Comparison of ENCODE assay signal across 15 mouse cellular contexts in genomic region chr12:84857706-84858105, GRCm38 (mm10). TPM values are rescaled to one million over a fixed set of nuclear protein-coding genes. Genes with fewer than 3 reads are reported as not detected.
A peak's percentile ranks its signal among the peaks of the same experiment; 100 is the strongest.
DNase-seq lines count a peak whose midpoint lies in the region; ATAC-seq and TF ChIP-seq lines count a peak whose summit lies in the region.
"Had no signal": no experiment of that assay in that cellular context is flagged by ENCODE, and none has a peak within 500 bp of the region (broad histone marks: within the 10 kb centered on the region; RNA-seq: fewer than 3 reads in every experiment).

No protein-coding gene starts in this region.

- H3K9ac ChIP-seq in hindbrain, embryonic 11.5 days (ENCODE audit: low read depth, low read length), result no peak overlapping the region
- H3K9ac ChIP-seq in hindbrain, embryonic 12.5 days, result no peak overlapping the region
- no peak overlapping the region for H3K9ac ChIP-seq in liver, postnatal 0 days (replicated peaks)
- H3K9ac ChIP-seq: heart, embryonic 15.5 days; hindbrain, embryonic 13.5 days; lung, embryonic 15.5 days; midbrain, embryonic 13.5 days; stomach, embryonic 15.5 days had no signal

- no peak overlapping the region for H3K4me3 ChIP-seq in hindbrain, embryonic 11.5 days (ENCODE audit: low read depth, low read length)
- no peak overlapping the region for H3K4me3 ChIP-seq in hindbrain, embryonic 12.5 days
- no peak overlapping the region for H3K4me3 ChIP-seq in liver, postnatal 0 days (ENCODE audit: low read depth, low read length)
- H3K4me3 ChIP-seq: heart, embryonic 15.5 days; hindbrain, embryonic 13.5 days; limb, embryonic 10.5 days; lung, embryonic 15.5 days; midbrain, embryonic 13.5 days; stomach, embryonic 15.5 days had no signal

- no peak for TF ChIP-seq EP300 in liver, postnatal 0 days (IDR thresholded peaks at IDR 0.05; ENCODE audit: low read depth)

- H3K4me1 ChIP-seq in hindbrain, embryonic 11.5 days (replicated peaks; ENCODE audit: control insufficient read depth, insufficient read depth, low read length), result no peaks in the 10 kb centered on the region
- H3K4me1 ChIP-seq in hindbrain, embryonic 12.5 days, result peaks cover 3% of the 10 kb centered on the region; the same call in 1 of the 2 replicates
- H3K4me1 ChIP-seq in liver, postnatal 0 days (ENCODE audit: insufficient read depth), result peaks cover 12% of the 10 kb centered on the region
- H3K4me1 ChIP-seq: hindbrain, embryonic 13.5 days; midbrain, embryonic 13.5 days; stomach, embryonic 15.5 days had no signal

- H3K36me3 ChIP-seq in hindbrain, embryonic 11.5 days (ENCODE audit: control insufficient read depth, insufficient read depth, low read length), result no peaks in the 10 kb centered on the region
- H3K36me3 ChIP-seq in hindbrain, embryonic 12.5 days, result no peaks in the 10 kb centered on the region
- no peaks in the 10 kb centered on the region for H3K36me3 ChIP-seq in liver, postnatal 0 days (replicated peaks; ENCODE audit: insufficient read depth, low read length)
- H3K36me3 ChIP-seq: heart, embryonic 15.5 days; hindbrain, embryonic 13.5 days; limb, embryonic 10.5 days; lung, embryonic 15.5 days; midbrain, embryonic 13.5 days; stomach, embryonic 15.5 days had no signal

- no peak overlapping the region for H3K27ac ChIP-seq in hindbrain, embryonic 11.5 days (ENCODE audit: low read depth, low read length)
- H3K27ac ChIP-seq in hindbrain, embryonic 12.5 days, result no peak overlapping the region
- H3K27ac ChIP-seq in liver, postnatal 0 days (ENCODE audit: low read depth), result no peak overlapping the region
- H3K27ac ChIP-seq: heart, embryonic 15.5 days; hindbrain, embryonic 13.5 days; limb, embryonic 10.5 days; lung, embryonic 15.5 days; midbrain, embryonic 13.5 days; stomach, embryonic 15.5 days had no signal

- WGBS in hindbrain, embryonic 11.5 days, result 73% methylated on average over 4 of the region's 4 CpGs
- 67% methylated on average over 4 of the region's 4 CpGs for WGBS in hindbrain, embryonic 12.5 days
- WGBS in liver, postnatal 0 days (ENCODE audit: insufficient replicate concordance), result 77% methylated on average over 4 of the region's 4 CpGs

- H3K4me2 ChIP-seq in hindbrain, embryonic 11.5 days (replicated peaks; ENCODE audit: low read depth, low read length), result no peak overlapping the region
- no peak overlapping the region for H3K4me2 ChIP-seq in hindbrain, embryonic 12.5 days (replicated peaks)
- no peak overlapping the region for H3K4me2 ChIP-seq in liver, postnatal 0 days (ENCODE audit: low read depth, low read length)
- H3K4me2 ChIP-seq: heart, embryonic 15.5 days; hindbrain, embryonic 13.5 days; lung, embryonic 15.5 days; midbrain, embryonic 13.5 days had no signal

- peak; percentile 10 for DNase-seq in hindbrain, embryonic 11.5 days (ENCODE audit: low spot score)
- peak; percentile 12 for DNase-seq in retina, postnatal 1 day
- DNase-seq in retina, embryonic 14.5 days (ENCODE audit: low spot score), result no peak
- peak; percentile 70 for DNase-seq in WW6 (ENCODE audit: low read depth, low spot score)
- DNase-seq in liver, postnatal 0 days, result peak; percentile 44
- no peak for DNase-seq in neural tube, embryonic 10.5 days (ENCODE audit: extremely low spot score, low spot score)
- no peak for DNase-seq in cerebellum, postnatal 4 days (ENCODE audit: low spot score in 2 of 2)
- DNase-seq: adrenal gland, postnatal 10 days had no signal

- peak; percentile 44 for TF ChIP-seq CTCF in liver, postnatal 0 days (IDR thresholded peaks at IDR 0.05; ENCODE audit: low read depth)

- no peaks in the 10 kb centered on the region for H3K9me3 ChIP-seq in hindbrain, embryonic 11.5 days (ENCODE audit: control insufficient read depth, low read length)
- no peaks in the 10 kb centered on the region for H3K9me3 ChIP-seq in hindbrain, embryonic 12.5 days (replicated peaks)
- no peaks in the 10 kb centered on the region for H3K9me3 ChIP-seq in liver, postnatal 0 days (ENCODE audit: low read length)
- H3K9me3 ChIP-seq: heart, embryonic 15.5 days; hindbrain, embryonic 13.5 days; limb, embryonic 10.5 days; lung, embryonic 15.5 days; midbrain, embryonic 13.5 days; stomach, embryonic 15.5 days had no signal

- no peaks in the 10 kb centered on the region for H3K27me3 ChIP-seq in hindbrain, embryonic 11.5 days (ENCODE audit: control insufficient read depth, insufficient read depth, low read length)
- no peaks in the 10 kb centered on the region for H3K27me3 ChIP-seq in hindbrain, embryonic 12.5 days
- H3K27me3 ChIP-seq in liver, postnatal 0 days (ENCODE audit: insufficient read depth, low read length), result no peaks in the 10 kb centered on the region
- H3K27me3 ChIP-seq: hindbrain, embryonic 13.5 days; lung, embryonic 15.5 days; midbrain, embryonic 13.5 days; stomach, embryonic 15.5 days had no signal

- ATAC-seq in hindbrain, embryonic 11.5 days (ENCODE audit: low FRiP score), result no peak
- no peak for ATAC-seq in hindbrain, embryonic 12.5 days (ENCODE audit: low FRiP score)
- ATAC-seq in liver, postnatal 0 days, result no peak
- ATAC-seq: midbrain, embryonic 13.5 days had no signal

RNA-seq across cellular contexts. Expression of gene Ltbp2, which starts 18.6 kb away (rescaled TPM):
- polyA plus RNA-seq in hindbrain, embryonic 11.5 days (2014; fragmentation: Nextera tagmentation; extraction: Ambion mirVana), result 0.08 and 0.09 TPM in 2 replicates
- 0.45 and 0.47 TPM in 2 replicates for polyA plus RNA-seq in hindbrain, embryonic 12.5 days (2016; fragmentation: Nextera tagmentation; extraction: Ambion mirVana)
- 0.31 and 0.59 TPM in 2 replicates for polyA plus RNA-seq in liver, postnatal 0 days (2015; fragmentation: Nextera tagmentation; extraction: Ambion mirVana)

Comparison
In these comparisons a context has a peak if more than half of its experiments do, and no peak if none do; other contexts are left out.
1. DNase-seq: peak in hindbrain, embryonic 11.5 days (single experiment), retina, postnatal 1 day (single experiment), WW6 (single experiment) and liver, postnatal 0 days (single experiment); none in retina, embryonic 14.5 days (single experiment), neural tube, embryonic 10.5 days (single experiment) and cerebellum, postnatal 4 days (0 of 2).